Mouse (Mus musculus): ENCODE data around the gene Heca.
"Not testable (repeated sequence)": the region's sequence is repeated elsewhere in the genome, so short reads cannot be mapped to it uniquely, and the experiment has no call there.

Heca gene

GRCm38 (mm10) chr10:17947960-17948730 is at the start of gene Heca:
Gene Heca (minus strand): TSS chr10:17948067.
- DNase-seq, result peak; percentile 83

GRCm38 (mm10) chr10:17990576-17990975 is 42.7 kb upstream of the Heca start:
- no peak for DNase-seq

- DNase-seq, result no peak
Observed at GRCm38 (mm10) chr10:17989136-17989535, 41.3 kb upstream of the Heca start.

GRCm38 (mm10) chr10:17987823-17988423 is 40.1 kb upstream of the Heca start:
- DNase-seq, result no peak

GRCm38 (mm10) chr10:17983313-17983712 is 35.4 kb upstream of the Heca start:
- no peak for DNase-seq

GRCm38 (mm10) chr10:17966090-17966489 is 18.2 kb upstream of the Heca start:
- no peak for DNase-seq

GRCm38 (mm10) chr10:17950761-17951160 is 2.9 kb upstream of the Heca start:
- peak; percentile 33 for DNase-seq

GRCm38 (mm10) chr10:17947175-17947906 is 526 bp downstream of the Heca start:
- DNase-seq, result peak; percentile 74

- not testable (repeated sequence) for DNase-seq
Observed at GRCm38 (mm10) chr10:17946799-17947174, 1.1 kb downstream of the Heca start.

- no peak for DNase-seq
Observed at GRCm38 (mm10) chr10:17946046-17946445, 1.8 kb downstream of the Heca start.

GRCm38 (mm10) chr10:17933622-17934021 is 14.2 kb downstream of the Heca start:
- DNase-seq, result no peak

- DNase-seq, result no peak
Observed at GRCm38 (mm10) chr10:17932131-17932530, 15.7 kb downstream of the Heca start.

GRCm38 (mm10) chr10:17931157-17931556 is 16.7 kb downstream of the Heca start:
- no peak for DNase-seq

GRCm38 (mm10) chr10:17930445-17931083 is 17.3 kb downstream of the Heca start:
- DNase-seq, result no peak

- DNase-seq, result no peak
Observed at GRCm38 (mm10) chr10:17925200-17925599, 22.7 kb downstream of the Heca start.

GRCm38 (mm10) chr10:17924166-17924565 is 23.7 kb downstream of the Heca start:
- no peak for DNase-seq

- no peak for DNase-seq
Observed at GRCm38 (mm10) chr10:17921381-17921780, 26.5 kb downstream of the Heca start.

GRCm38 (mm10) chr10:17919971-17920370 is 27.9 kb downstream of the Heca start:
- DNase-seq, result no peak

GRCm38 (mm10) chr10:17919032-17919431 is 28.8 kb downstream of the Heca start:
- no peak for DNase-seq

- DNase-seq, result no peak
Observed at GRCm38 (mm10) chr10:17908731-17909130, 39.1 kb downstream of the Heca start.

GRCm38 (mm10) chr10:17906405-17906804 is 41.5 kb downstream of the Heca start:
- not testable (repeated sequence) for DNase-seq

- no peak for DNase-seq
Observed at GRCm38 (mm10) chr10:17903449-17903848, 44.4 kb downstream of the Heca start.

GRCm38 (mm10) chr10:17880724-17881123 is 67.1 kb downstream of the Heca start:
- DNase-seq, result no peak
